Mouse (Mus musculus) neural tube, embryonic 10.5 days (tissue): ENCODE results near the gene Gm9970.
A peak's percentile ranks its signal among the peaks of the same experiment; 100 is the strongest.

Experiments
- DNase-seq: peaks from one replicate; pipeline ENCODE4 v3.0.0-alpha.2; 2017; ENCODE audit warnings: low spot score; ENCODE audit errors: extremely low spot score

Gene Gm9970

GRCm38 (mm10) chr5:31195671-31196070 is 45.4 kb downstream of the Gm9970 start:
- DNase-seq = no peak

GRCm38 (mm10) chr5:31194486-31195485 is 46.2 kb downstream of the Gm9970 start:
- no peak for DNase-seq

GRCm38 (mm10) chr5:31193631-31194281 is 47.3 kb downstream of the Gm9970 start:
- DNase-seq = no peak

GRCm38 (mm10) chr5:31192939-31193630 is 47.9 kb downstream of the Gm9970 start, which contains the start of the genes Snx17 and Eif2b4:
Gene Snx17, plus strand, starts transcription at chr5:31193227.
Gene Eif2b4, minus strand, starts transcription at chr5:31193430.
- peak; percentile 100 for DNase-seq

- no peak for DNase-seq
Measured at GRCm38 (mm10) chr5:31192045-31192938, 48.7 kb downstream of the Gm9970 start.
